Mouse (Mus musculus) heart, postnatal 0 days (tissue): ENCODE results near the gene Mypop. TPM values are rescaled to one million over a fixed set of nuclear protein-coding genes. Genes with fewer than 3 reads are reported as not detected.
A peak's percentile ranks its signal among the peaks of the same experiment; 100 is the strongest.

Experiments used
- ATAC-seq: fragments of 200-750 bp; cut with Nextera tagmentation; 2 replicates; pipeline ENCODE4 v1.8.0; 2017; ENCODE audit warnings: low read depth, moderate number of reproducible peaks, moderate library complexity; ENCODE audit not compliant: insufficient read depth
- DNase-seq: peaks from one replicate; pipeline ENCODE4 v3.0.0-alpha.2; 2016; ENCODE audit warnings: low spot score
- H3K27ac ChIP-seq: fragments of 300-500 bp; sonication (generic); 2 replicates; pipeline ENCODE4 v1.5.1; 2014; ENCODE audit warnings: low read depth, mild to moderate bottlenecking
- H3K27me3 ChIP-seq: fragments of 300-500 bp; sonication (generic); 2 replicates; pipeline ENCODE4 v1.6.1; 2014; ENCODE audit warnings: low read length, mixed read lengths; ENCODE audit not compliant: control insufficient read depth, insufficient read depth
- H3K36me3 ChIP-seq: fragments of 300-500 bp; sonication (generic); replicated peaks from 2 replicates; pipeline ENCODE4 v1.6.1; 2014; ENCODE audit warnings: low read length, mixed read lengths; ENCODE audit not compliant: control insufficient read depth, insufficient read depth
- H3K4me1 ChIP-seq: fragments of 300-500 bp; sonication (generic); 2 replicates; pipeline ENCODE4 v1.6.1; 2014; ENCODE audit warnings: antibody characterized with exemption; ENCODE audit not compliant: control insufficient read depth, insufficient read depth
- H3K4me2 ChIP-seq: fragments of 300-500 bp; sonication (generic); 2 replicates; pipeline ENCODE4 v1.6.1; 2014; ENCODE audit warnings: low read depth, mild to moderate bottlenecking, low read length, moderate library complexity
- H3K4me3 ChIP-seq: fragments of 300-500 bp; sonication (generic); 2 replicates; pipeline ENCODE4 v1.5.1; 2014; ENCODE audit warnings: low read depth, low read length
- H3K9ac ChIP-seq: fragments of 300-500 bp; sonication (generic); replicated peaks from 2 replicates; pipeline ENCODE4 v1.6.1; 2014; ENCODE audit warnings: low read depth, low read length, mixed read lengths
- H3K9me3 ChIP-seq: fragments of 300-500 bp; sonication (generic); replicated peaks from 2 replicates; pipeline ENCODE4 v1.6.1; 2016; ENCODE audit warnings: low read length; ENCODE audit not compliant: control insufficient read depth
- CTCF ChIP-seq: IDR thresholded peaks from 2 replicates; pipeline ENCODE4 v1.5.1; 2016; ENCODE audit warnings: antibody characterized with exemption, control low read depth, low read depth
- EP300 ChIP-seq: IDR thresholded peaks from 2 replicates; pipeline ENCODE4 v1.6.1; 2016; ENCODE audit warnings: antibody characterized with exemption, low read depth
- WGBS: fragments of 180-500 bp; shearing (Covaris S2); extraction: QIAGEN DNeasy Blood & Tissue Kit; methylation state at CpG from one replicate; pipeline ENCODE4 v1.1.7; 2014; 5-methylcytosine and 5-hydroxymethylcytosine counted together
- polyA plus RNA-seq: library from polyadenylated mRNA; unstranded; fragments of >200 nt; fragmentation: Nextera tagmentation; extraction: Ambion mirVana; gene quantifications from 2 replicates; pipeline ENCODE4 v1.2.1, GENCODE M21; 2015
- total RNA-seq: library from RNA; depleted of rRNA; stranded (reverse); fragments of >200 nt; gene quantifications from 2 replicates; pipeline ENCODE4 v1.2.3, GENCODE M21; 2014; ENCODE audit warnings: low replicate concordance

The Mypop gene
- total and polyA plus RNA-seq, 2 experiments from 2014 or later: 0.34 to 0.79 TPM

DNA sequence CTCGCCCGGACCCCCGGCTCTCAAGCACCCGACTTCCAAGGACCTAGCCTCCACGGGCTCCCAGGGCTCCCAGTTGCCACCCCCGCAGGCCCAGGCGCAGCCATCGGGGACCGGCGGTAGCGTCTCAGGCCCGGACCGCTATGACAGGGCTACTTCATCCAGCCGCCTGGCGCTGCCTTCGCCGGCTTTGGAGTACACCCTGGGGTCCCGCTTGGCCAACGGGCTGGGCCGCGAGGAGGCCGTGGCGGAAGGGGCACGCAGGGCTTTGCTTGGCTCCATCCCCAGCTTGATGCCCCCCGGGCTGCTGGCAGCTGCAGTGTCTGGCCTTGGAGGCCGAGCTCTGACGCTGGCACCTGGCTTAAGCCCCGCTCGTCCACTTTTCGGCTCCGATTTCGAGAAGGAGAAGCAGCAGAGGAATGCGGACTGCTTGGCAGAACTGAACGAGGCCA is 13.6 kb downstream of the Mypop start:
- no peak for ATAC-seq
- H3K36me3 ChIP-seq: 0 out of 2 replicates have a peak, but pooled peaks cover 14% of the 10 kb centered on the region
- WGBS: 6% methylated on average over 34 of the region's 34 CpGs
- H3K4me3 ChIP-seq: peak overlapping the region; percentile 75
- peak overlapping the region; percentile 77 for H3K9ac ChIP-seq
- H3K4me2 ChIP-seq: peak overlapping the region; percentile 91
- DNase-seq: no peak
- no peaks in the 10 kb centered on the region for H3K9me3 ChIP-seq
- H3K4me1 ChIP-seq: peaks cover 14% of the 10 kb centered on the region
- H3K27ac ChIP-seq: peak overlapping the region; percentile 90; the same call in 1 of the 2 replicates
- no peak for TF ChIP-seq CTCF
- no peak for TF ChIP-seq EP300
- no peaks in the 10 kb centered on the region for H3K27me3 ChIP-seq

DNA sequence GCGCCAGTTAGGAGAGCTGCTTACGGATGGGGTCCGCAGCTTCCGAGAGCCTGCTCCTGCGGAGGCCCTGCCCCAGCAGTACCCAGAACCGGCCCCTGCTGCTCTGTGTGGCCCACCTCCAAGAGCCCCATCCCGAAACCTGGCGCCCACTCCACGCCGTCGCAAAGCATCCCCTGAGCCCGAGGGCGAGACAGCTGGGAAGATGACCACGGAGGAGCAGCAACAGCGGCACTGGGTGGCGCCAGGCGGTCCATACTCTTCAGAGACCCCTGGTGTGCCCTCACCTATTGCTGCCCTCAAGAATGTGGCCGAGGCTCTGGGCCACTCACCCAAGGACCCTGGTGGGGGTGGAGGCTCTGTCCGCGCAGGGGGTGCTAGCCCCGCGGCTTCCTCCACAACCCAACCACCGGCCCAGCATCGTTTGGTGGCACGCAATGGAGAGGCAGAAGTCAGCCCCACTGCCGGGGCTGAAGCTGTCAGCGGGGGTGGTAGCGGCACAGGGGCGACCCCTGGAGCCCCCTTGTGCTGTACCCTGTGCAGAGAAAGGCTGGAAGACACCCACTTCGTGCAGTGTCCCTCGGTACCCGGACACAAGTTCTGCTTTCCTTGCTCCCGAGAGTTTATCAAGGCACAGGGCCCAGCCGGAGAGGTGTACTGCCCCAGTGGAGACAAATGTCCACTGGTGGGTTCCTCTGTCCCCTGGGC is 14.5 kb downstream of the Mypop start:
- Histone ChIP-seq H3K4me1 (peaks cover 14% of the 10 kb centered on the region), H3K4me2 (peak overlapping the region; percentile 91; the same call in 1 of the 2 replicates), H3K36me3 (0 out of 2 replicates have a peak, but pooled peaks cover 14% of the 10 kb centered on the region), H3K27ac (no peak overlapping the region), H3K4me3 (no peak overlapping the region), H3K27me3 (no peaks in the 10 kb centered on the region), H3K9me3 (no peaks in the 10 kb centered on the region), H3K9ac (no peak overlapping the region)
- ATAC-seq (no peak), DNase-seq (no peak)
- TF ChIP-seq EP300: no peak
- TF ChIP-seq CTCF: no peak
- WGBS: 85% methylated on average over 34 of the region's 34 CpGs

DNA sequence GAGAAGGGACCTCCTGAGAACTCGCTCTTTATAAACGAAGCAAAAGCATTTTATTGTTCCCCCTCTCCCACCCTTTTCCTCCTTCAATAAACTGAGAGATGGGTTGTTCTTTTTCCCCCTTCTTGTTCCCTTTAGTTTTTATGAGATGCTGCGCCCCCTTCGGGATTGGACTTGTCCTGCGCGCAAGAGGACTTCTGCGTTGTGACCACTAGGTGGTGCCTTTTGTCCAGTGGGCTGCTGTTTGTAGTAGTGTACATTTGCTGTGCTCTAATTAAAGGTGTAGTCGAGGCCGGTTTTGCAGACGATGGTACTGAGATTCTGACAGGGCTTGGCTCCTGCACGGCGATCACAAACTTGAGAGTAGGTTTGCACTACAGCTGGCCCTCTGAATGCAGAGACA is 15.4 kb downstream of the Mypop start:
- ATAC-seq (peak; percentile 25; the same call in 1 of the 2 replicates), DNase-seq (peak; percentile 90)
- TF ChIP-seq CTCF (peak; percentile 100), EP300 (no peak)
- 0 out of 2 replicates have a peak, but pooled peaks cover 14% of the 10 kb centered on the region for H3K36me3 ChIP-seq
- 5% methylated on average over 12 of the region's 12 CpGs for WGBS
- H3K4me1 ChIP-seq: peaks cover 14% of the 10 kb centered on the region
- H3K9me3 ChIP-seq: no peaks in the 10 kb centered on the region
- no peaks in the 10 kb centered on the region for H3K27me3 ChIP-seq
- no peak overlapping the region for H3K27ac ChIP-seq
- H3K9ac ChIP-seq: no peak overlapping the region
- no peak overlapping the region for H3K4me3 ChIP-seq
- H3K4me2 ChIP-seq: no peak overlapping the region

DNA sequence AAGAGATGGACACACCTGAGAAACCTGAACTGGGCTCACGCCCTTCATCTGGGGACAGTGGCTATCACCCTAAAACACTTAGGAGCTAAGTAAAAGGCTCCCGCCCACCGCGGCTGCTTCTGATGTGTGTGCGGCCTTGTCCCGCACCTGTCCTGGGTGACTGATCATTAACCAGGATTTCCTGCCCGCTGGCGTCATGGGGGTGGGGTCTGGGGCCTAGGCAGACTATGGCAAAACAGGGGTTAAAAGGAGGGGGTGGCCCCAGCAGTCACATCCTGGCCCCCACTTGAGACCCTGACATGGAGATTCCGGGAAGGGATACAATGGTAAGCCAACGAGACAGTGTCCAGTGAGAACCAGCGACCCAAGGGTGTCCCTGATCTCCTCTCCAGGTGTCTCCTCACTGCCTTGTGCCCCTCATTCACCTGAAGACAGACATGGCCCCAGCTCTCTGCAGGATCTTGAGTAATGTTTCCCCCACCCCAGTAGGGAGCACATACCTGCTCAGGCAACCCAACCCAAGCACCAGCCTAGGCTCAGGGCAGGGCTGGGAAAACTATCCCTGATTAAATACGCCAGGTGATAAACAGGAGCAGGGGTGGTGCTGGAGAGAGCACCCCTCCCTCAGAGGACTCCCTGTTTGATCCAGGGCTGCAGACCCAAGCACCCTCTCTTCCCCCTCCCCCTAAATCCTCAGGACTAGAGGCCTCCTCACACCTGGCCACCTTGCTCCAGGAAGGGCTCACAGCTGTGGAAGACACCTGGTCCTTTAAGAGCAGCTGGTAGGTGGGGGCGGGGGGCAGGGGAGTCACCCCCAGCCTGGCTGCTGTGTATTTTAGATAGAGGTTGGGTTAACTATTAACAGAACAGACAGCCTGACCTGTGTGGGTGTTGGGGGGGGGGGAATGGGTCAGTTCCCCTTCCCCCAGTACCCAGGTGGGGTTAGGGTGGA is 16.3 kb downstream of the Mypop start:
- H3K9me3 ChIP-seq: no peaks in the 10 kb centered on the region
- H3K36me3 ChIP-seq: 0 out of 2 replicates have a peak, but pooled peaks cover 14% of the 10 kb centered on the region
- 82% methylated on average over 13 of the region's 13 CpGs for WGBS
- no peak overlapping the region for H3K4me3 ChIP-seq
- DNase-seq (no peak), ATAC-seq (no peak)
- peaks cover 20% of the 10 kb centered on the region for H3K4me1 ChIP-seq
- TF ChIP-seq EP300 (no peak), CTCF (no peak)
- H3K27ac ChIP-seq: no peak overlapping the region
- no peak overlapping the region for H3K4me2 ChIP-seq
- H3K27me3 ChIP-seq: no peaks in the 10 kb centered on the region
- no peak overlapping the region for H3K9ac ChIP-seq

DNA sequence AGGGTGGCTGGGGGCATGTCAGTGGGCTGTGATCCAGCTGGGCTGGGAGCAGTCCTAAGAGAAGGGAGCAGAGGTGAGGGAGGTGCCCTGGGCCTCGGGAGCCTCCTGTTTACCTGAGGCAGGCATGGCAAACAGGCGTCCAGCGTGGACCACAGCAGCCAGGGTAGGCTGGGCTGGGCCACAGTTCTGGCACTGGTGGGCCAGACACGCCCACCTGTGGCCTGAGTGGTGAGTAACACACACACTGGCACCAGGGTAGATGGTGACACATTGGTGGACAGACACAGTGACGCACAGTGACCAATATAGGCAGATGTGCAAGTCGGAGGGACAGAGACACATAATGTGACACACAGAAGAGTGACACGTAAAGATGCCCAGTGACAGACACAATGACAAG is 19.5 kb downstream of the Mypop start:
- no peaks in the 10 kb centered on the region for H3K9me3 ChIP-seq
- no peak overlapping the region for H3K27ac ChIP-seq
- DNase-seq (no peak), ATAC-seq (no peak)
- H3K4me2 ChIP-seq: no peak overlapping the region
- H3K4me3 ChIP-seq: no peak overlapping the region
- no peaks in the 10 kb centered on the region for H3K27me3 ChIP-seq
- TF ChIP-seq EP300 (no peak), CTCF (no peak)
- no peak overlapping the region for H3K9ac ChIP-seq
- 0 out of 2 replicates have a peak, but pooled peaks cover 9% of the 10 kb centered on the region for H3K36me3 ChIP-seq
- WGBS: 79% methylated on average over 7 of the region's 7 CpGs
- H3K4me1 ChIP-seq: 0 out of 2 replicates have a peak, but pooled peaks cover 8% of the 10 kb centered on the region
